Mouse (Mus musculus): ENCODE measurements around the gene Ganc.

- no peak for TF ChIP-seq CHD2 (IDR thresholded peaks at IDR 0.05; ENCODE audit: low read depth, low read length)
- TF ChIP-seq ZC3H11A (IDR thresholded peaks at IDR 0.05; ENCODE audit: borderline replicate concordance, low read depth, low read length), result no peak
- no peak for TF ChIP-seq MAFK (IDR thresholded peaks at IDR 0.05; ENCODE audit: insufficient read depth, low read depth, low read length)
- TF ChIP-seq ZNF384 (IDR thresholded peaks at IDR 0.05; ENCODE audit: low read depth, low read length), result no peak
- TF ChIP-seq HCFC1 (IDR thresholded peaks at IDR 0.05; ENCODE audit: borderline replicate concordance, insufficient read depth, low read length), result no peak
These were observed 11.2 kb downstream of the Ganc start for GRCm38 (mm10) chr2:120414738-120415414.
